Mouse (Mus musculus) left cerebral cortex, adult 2 months (tissue): ENCODE results near the gene Vezt. TPM values are rescaled to one million over a fixed set of nuclear protein-coding genes. Genes with fewer than 3 reads are reported as not detected.

ENCODE experiments used
- DNase-seq, 2 experiments: peaks; one replicate each; pipeline ENCODE4 v3.0.0; 2021 to 2022; ENCODE audit warnings: low spot score in 2 of 2, mixed read lengths in 1 of 2; ENCODE audit errors: extremely low spot score in 1 of 2
- H3K27ac ChIP-seq: fragments of 200-600 bp; 2 replicates; pipeline ENCODE4 v1.8.1; 2022
- H3K4me3 ChIP-seq: fragments of 200-600 bp; 2 replicates; pipeline ENCODE4 v1.8.1; 2022
- CTCF ChIP-seq: fragments of 200-600 bp; IDR thresholded peaks from 2 replicates; pipeline ENCODE4 v1.8.1; 2022; ENCODE audit warnings: antibody characterized with exemption, mild to moderate bottlenecking, moderate library complexity
- intact Hi-C: fragments of 180-260 bp; cut with DNase I; formaldehyde crosslinking; loops from one replicate; pipeline ENCODE4 v1.15.1; 2025
- long read RNA-seq, 2 experiments: library from polyadenylated mRNA; stranded (forward); transcript quantifications; one replicate each; pipeline ENCODE4 v2.0.0; 2021; ENCODE audit warnings: borderline mapping rate in 2 of 2
- total RNA-seq, 2 experiments: library from RNA; stranded (reverse); gene quantifications; 2 replicates each; pipeline ENCODE4 v1.2.3; 2021

The Vezt gene
- 10 to 100 TPM; 77.3 to 80.2 TPM for total RNA-seq
- long read RNA-seq, experiment 1, full-length matches to known transcripts: 17 of 39 reads
- long read RNA-seq, experiment 1, partial matches to known transcripts: 5 of 39 reads
- long read RNA-seq, experiment 1, other reads (novel, unspliced or antisense): 17 of 39 reads
- long read RNA-seq, experiment 2, full-length matches to known transcripts: 7 of 21 reads
- long read RNA-seq, experiment 2, partial matches to known transcripts: 2 of 21 reads
- long read RNA-seq, experiment 2, other reads (novel, unspliced or antisense): 12 of 21 reads

GRCm38 (mm10) chr10:94035658-94036374 lies at the start of gene Vezt, which contains the start of gene Fgd6:
TSS of gene Vezt (minus strand) at chr10:94035817.
TSS of gene Fgd6 (plus strand) at chr10:94036001.
- intact Hi-C loops: loop anchor here (1.0 to 5.0 kb wide), 3 partner anchors 45 to 161 kb away; partner anchors contain the start of gene Ndufa12
- Histone ChIP-seq H3K4me3 (peak within 1 kb of the TSS; percentile 92), H3K27ac (peak within 1 kb of the TSS; percentile 89)
- peak; percentile 99 for DNase-seq
- TF ChIP-seq CTCF: peak; percentile 93

- Histone ChIP-seq H3K4me3 (no peak overlapping the region), H3K27ac (no peak overlapping the region)
- intact Hi-C loops: no loop called here
- no peak for DNase-seq
- no peak for TF ChIP-seq CTCF
Measured at GRCm38 (mm10) chr10:94082040-94082734, 46.6 kb upstream of the Vezt start.

GRCm38 (mm10) chr10:94080740-94081139 lies 45.1 kb upstream of the Vezt start:
- no peak for TF ChIP-seq CTCF
- intact Hi-C loops: loop anchor here (2.0 kb wide), 1 partner anchor 44 kb away; the partner anchor contains the start of gene Fgd6

GRCm38 (mm10) chr10:94076966-94077825 lies 41.6 kb upstream of the Vezt start:
- intact Hi-C loops: no loop called here
- Histone ChIP-seq H3K4me3 (no peak overlapping the region), H3K27ac (peak overlapping the region; percentile 6; the same call in 1 of the 2 replicates)
- no peak for DNase-seq
- no peak for TF ChIP-seq CTCF

More at GRCm38 (mm10) chr10:94080740-94081139, 45.1 kb upstream of the Vezt start:
- no peak for DNase-seq
- Histone ChIP-seq H3K4me3 (no peak overlapping the region), H3K27ac (no peak overlapping the region)

GRCm38 (mm10) chr10:94072916-94073465 lies 37.4 kb upstream of the Vezt start:
- intact Hi-C loops: no loop called here
- Histone ChIP-seq H3K4me3 (no peak overlapping the region), H3K27ac (0 out of 2 replicates have a peak overlapping the region, but pooled peaks have one; percentile 11)
- DNase-seq: no peak
- TF ChIP-seq CTCF: no peak

- intact Hi-C loops: no loop called here
- no peak for TF ChIP-seq CTCF
- Histone ChIP-seq H3K4me3 (no peak overlapping the region), H3K27ac (no peak overlapping the region)
- no peak for DNase-seq
Measured at GRCm38 (mm10) chr10:94072261-94072915, 36.8 kb upstream of the Vezt start.

- no peak for DNase-seq
- intact Hi-C loops: no loop called here
- H3K4me3 ChIP-seq: no peak overlapping the region
- no peak for TF ChIP-seq CTCF
- no peak overlapping the region for H3K27ac ChIP-seq
Measured at GRCm38 (mm10) chr10:94071641-94072040, 36.0 kb upstream of the Vezt start.

GRCm38 (mm10) chr10:94068701-94069100 lies 33.1 kb upstream of the Vezt start:
- TF ChIP-seq CTCF: no peak
- no peak overlapping the region for H3K4me3 ChIP-seq
- intact Hi-C loops: no loop called here
- peak in 1 of 2 experiments; percentile 21 for DNase-seq
- no peak overlapping the region for H3K27ac ChIP-seq

GRCm38 (mm10) chr10:94066896-94067295 lies 31.3 kb upstream of the Vezt start:
- no peak for TF ChIP-seq CTCF
- Histone ChIP-seq H3K4me3 (no peak overlapping the region), H3K27ac (no peak overlapping the region)
- DNase-seq: no peak
- intact Hi-C loops: no loop called here

GRCm38 (mm10) chr10:94062357-94062756 lies 26.7 kb upstream of the Vezt start:
- Histone ChIP-seq H3K4me3 (no peak overlapping the region), H3K27ac (no peak overlapping the region)
- intact Hi-C loops: no loop called here
- no peak for DNase-seq
- no peak for TF ChIP-seq CTCF

- intact Hi-C loops: no loop called here
- no peak for TF ChIP-seq CTCF
- DNase-seq: no peak
- Histone ChIP-seq H3K4me3 (no peak overlapping the region), H3K27ac (no peak overlapping the region)
Measured at GRCm38 (mm10) chr10:94060190-94060589, 24.6 kb upstream of the Vezt start.
